Mouse (Mus musculus): Measurements from ENCODE around the gene Olfr1033. TPM values are rescaled to one million over a fixed set of nuclear protein-coding genes. Genes with fewer than 3 reads are reported as not detected.
"Not testable (repeated sequence)": the region's sequence is repeated elsewhere in the genome, so short reads cannot be mapped to it uniquely, and the experiment has no call there.

Gene Olfr1033
- polyA plus RNA-seq, 1 experiment from 2014 or later = 0.69 TPM

DNA sequence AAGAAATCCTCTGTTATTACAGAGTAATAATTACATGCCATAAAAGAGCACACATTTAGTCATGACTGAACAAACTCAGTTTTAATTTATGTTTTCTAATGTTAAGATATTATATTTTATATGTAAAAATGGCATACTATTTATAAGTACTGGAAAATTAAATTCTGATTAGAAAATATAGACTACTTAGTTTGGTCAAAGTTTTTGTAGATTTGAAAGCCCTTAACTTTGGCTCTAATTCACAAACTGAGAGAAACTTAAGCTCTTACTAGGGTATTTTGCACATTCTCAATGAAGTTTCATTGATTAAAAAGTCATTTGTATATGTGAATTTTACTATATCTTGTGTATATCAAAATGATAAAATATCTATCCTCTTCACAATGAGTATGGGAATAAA, 53.3 kb downstream of the Olfr1033 start, which contains the start of gene Olfr1036:
Gene Olfr1036, plus strand, starts transcription at position 301 of the 400 bp plus-strand sequence.
- H3K9ac ChIP-seq (ENCODE audit: low read depth, low read length); H3K4me2 ChIP-seq (ENCODE audit: low read length); H3K9me3 ChIP-seq (ENCODE audit: control insufficient read depth, low read length); H3K27ac ChIP-seq (ENCODE audit: low read depth, low read length); H3K27me3 ChIP-seq (replicated peaks; ENCODE audit: control insufficient read depth, insufficient read depth, low read length); ATAC-seq; H3K36me3 ChIP-seq (ENCODE audit: control insufficient read depth, insufficient read depth, low read length); H3K4me3 ChIP-seq (ENCODE audit: low read length); H3K4me1 ChIP-seq (ENCODE audit: control insufficient read depth, insufficient read depth, low read depth, low read length): not testable (repeated sequence)

DNA sequence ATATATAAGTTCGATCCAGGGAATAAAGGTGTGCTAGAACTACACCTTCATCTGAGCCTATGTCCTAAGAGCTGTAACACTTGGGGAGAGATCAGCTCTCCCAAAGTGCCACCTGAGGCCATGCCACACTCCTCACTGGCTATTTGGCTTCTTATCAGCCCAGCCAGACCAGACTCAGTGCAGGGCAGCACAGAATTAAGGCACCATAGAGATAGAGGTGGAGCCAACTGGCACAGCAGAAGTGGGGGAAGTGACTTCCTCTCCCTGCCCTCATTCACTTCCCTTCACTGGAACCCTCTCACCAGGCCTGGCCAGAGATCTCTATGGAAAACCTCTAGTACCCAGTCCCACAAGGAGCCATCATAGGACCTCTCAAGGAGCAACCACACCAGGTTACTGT, 60.0 kb downstream of the Olfr1033 start:
- not testable (repeated sequence) for H3K4me3 ChIP-seq (ENCODE audit: low read length); H3K27ac ChIP-seq (ENCODE audit: low read depth, low read length); H3K4me1 ChIP-seq (ENCODE audit: control insufficient read depth, insufficient read depth, low read depth, low read length); ATAC-seq; H3K9ac ChIP-seq (ENCODE audit: low read depth, low read length); H3K27me3 ChIP-seq (replicated peaks; ENCODE audit: control insufficient read depth, insufficient read depth, low read length); H3K4me2 ChIP-seq (ENCODE audit: low read length); H3K9me3 ChIP-seq (ENCODE audit: control insufficient read depth, low read length); H3K36me3 ChIP-seq (ENCODE audit: control insufficient read depth, insufficient read depth, low read length)
- WGBS = 86% methylated on average over 1 of the region's 1 CpGs

DNA sequence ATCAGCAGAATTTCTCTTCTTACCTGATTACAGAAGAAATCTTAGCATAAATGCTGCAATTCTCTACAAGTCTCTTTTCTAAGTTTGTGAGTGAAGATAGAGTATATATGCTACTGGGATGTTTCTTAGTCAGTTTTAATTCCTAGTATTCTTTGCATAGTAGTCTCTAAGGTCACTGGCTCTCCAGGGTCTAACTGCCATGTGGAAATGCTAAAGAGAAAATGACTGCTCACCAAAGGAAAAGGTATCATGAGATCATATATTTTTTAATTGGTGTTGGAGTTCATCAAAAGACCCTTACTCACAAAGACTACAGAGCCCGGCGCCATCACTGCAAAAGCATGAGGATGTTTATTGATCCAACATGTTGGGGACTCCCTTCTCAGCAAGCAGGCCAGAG, 66.9 kb downstream of the Olfr1033 start, which contains the start of gene Olfr1037:
Gene Olfr1037, minus strand, starts transcription at position 101 of the 400 bp plus-strand sequence.
- Histone ChIP-seq H3K36me3 (ENCODE audit: control insufficient read depth, insufficient read depth, low read length) (no peaks in the 10 kb centered on the region), H3K9ac (ENCODE audit: low read depth, low read length) (no peak within 1 kb of the TSS), H3K4me3 (ENCODE audit: low read length) (no peak within 1 kb of the TSS), H3K27ac (ENCODE audit: low read depth, low read length) (no peak within 1 kb of the TSS), H3K4me2 (ENCODE audit: low read length) (no peak within 1 kb of the TSS), H3K9me3 (ENCODE audit: control insufficient read depth, low read length) (no peaks in the 10 kb centered on the region), H3K4me1 (ENCODE audit: control insufficient read depth, insufficient read depth, low read depth, low read length) (no peaks in the 10 kb centered on the region), H3K27me3 (replicated peaks; ENCODE audit: control insufficient read depth, insufficient read depth, low read length) (no peaks in the 10 kb centered on the region)
- 92% methylated on average over 2 of the region's 2 CpGs for WGBS
- no peak for ATAC-seq

Other genes with a start within 250 kb of the Olfr1033 start
- not detected in 2 replicates for gene Olfr1014, start 247.9 kb upstream of the Olfr1033 start, polyA plus RNA-seq (2015; fragmentation: Nextera tagmentation; extraction: Ambion mirVana)
- gene Olfr1015, start 238.6 kb upstream of the Olfr1033 start, polyA plus RNA-seq (2015; fragmentation: Nextera tagmentation; extraction: Ambion mirVana) = not detected in 2 replicates
- gene Olfr1016, start 218.1 kb upstream of the Olfr1033 start, polyA plus RNA-seq (2015; fragmentation: Nextera tagmentation; extraction: Ambion mirVana) = not detected in 2 replicates
- gene Olfr1018, start 202.2 kb upstream of the Olfr1033 start, polyA plus RNA-seq (2015; fragmentation: Nextera tagmentation; extraction: Ambion mirVana) = not detected in 2 replicates
- gene Olfr1019, start 175.2 kb upstream of the Olfr1033 start, polyA plus RNA-seq (2015; fragmentation: Nextera tagmentation; extraction: Ambion mirVana) = not detected in 2 replicates
- not detected in 2 replicates for gene Olfr1020, start 173.6 kb upstream of the Olfr1033 start, polyA plus RNA-seq (2015; fragmentation: Nextera tagmentation; extraction: Ambion mirVana)
- not detected in 2 replicates for gene Olfr1022, start 152.0 kb upstream of the Olfr1033 start, polyA plus RNA-seq (2015; fragmentation: Nextera tagmentation; extraction: Ambion mirVana)
- not detected in 2 replicates for gene Olfr1023, start 135.0 kb upstream of the Olfr1033 start, polyA plus RNA-seq (2015; fragmentation: Nextera tagmentation; extraction: Ambion mirVana)
- not detected in 2 replicates for gene Olfr1024, start 115.6 kb upstream of the Olfr1033 start, polyA plus RNA-seq (2015; fragmentation: Nextera tagmentation; extraction: Ambion mirVana)
- not detected in 2 replicates for gene Olfr1025-ps1, start 105.4 kb upstream of the Olfr1033 start, polyA plus RNA-seq (2015; fragmentation: Nextera tagmentation; extraction: Ambion mirVana)
- not detected in 2 replicates for gene Olfr1026, start 99.1 kb upstream of the Olfr1033 start, polyA plus RNA-seq (2015; fragmentation: Nextera tagmentation; extraction: Ambion mirVana)
- not detected in 2 replicates for gene Olfr1028, start 70.2 kb upstream of the Olfr1033 start, polyA plus RNA-seq (2015; fragmentation: Nextera tagmentation; extraction: Ambion mirVana)
- not detected in 2 replicates for gene Olfr1029, start 46.7 kb upstream of the Olfr1033 start, polyA plus RNA-seq (2015; fragmentation: Nextera tagmentation; extraction: Ambion mirVana)
- gene Olfr1030, start 41.4 kb upstream of the Olfr1033 start, polyA plus RNA-seq (2015; fragmentation: Nextera tagmentation; extraction: Ambion mirVana) = not detected in 2 replicates
- gene Olfr1031, start 30.3 kb upstream of the Olfr1033 start, polyA plus RNA-seq (2015; fragmentation: Nextera tagmentation; extraction: Ambion mirVana) = not detected in 2 replicates
- gene Olfr1032, start 15.1 kb upstream of the Olfr1033 start, polyA plus RNA-seq (2015; fragmentation: Nextera tagmentation; extraction: Ambion mirVana) = not detected in 2 replicates
- not detected in 2 replicates for gene Olfr1034, start 25.2 kb downstream of the Olfr1033 start, polyA plus RNA-seq (2015; fragmentation: Nextera tagmentation; extraction: Ambion mirVana)
- gene Olfr1036, start 53.4 kb downstream of the Olfr1033 start, polyA plus RNA-seq (2015; fragmentation: Nextera tagmentation; extraction: Ambion mirVana) = not detected in 2 replicates
- not detected in 2 replicates for gene Olfr1037, start 66.8 kb downstream of the Olfr1033 start, polyA plus RNA-seq (2015; fragmentation: Nextera tagmentation; extraction: Ambion mirVana)
- not detected in 2 replicates for gene Olfr1039, start 115.3 kb downstream of the Olfr1033 start, polyA plus RNA-seq (2015; fragmentation: Nextera tagmentation; extraction: Ambion mirVana)
- gene Olfr1040, start 126.1 kb downstream of the Olfr1033 start, polyA plus RNA-seq (2015; fragmentation: Nextera tagmentation; extraction: Ambion mirVana) = not detected in 2 replicates
- not detected in 2 replicates for gene Olfr1042, start 141.2 kb downstream of the Olfr1033 start, polyA plus RNA-seq (2015; fragmentation: Nextera tagmentation; extraction: Ambion mirVana)
- gene Olfr1043, start 146.9 kb downstream of the Olfr1033 start, polyA plus RNA-seq (2015; fragmentation: Nextera tagmentation; extraction: Ambion mirVana) = not detected in 2 replicates
- not detected in 2 replicates for gene Olfr1044, start 157.2 kb downstream of the Olfr1033 start, polyA plus RNA-seq (2015; fragmentation: Nextera tagmentation; extraction: Ambion mirVana)
- not detected in 2 replicates for gene Olfr52, start 165.1 kb downstream of the Olfr1033 start, polyA plus RNA-seq (2015; fragmentation: Nextera tagmentation; extraction: Ambion mirVana)
- gene Olfr1045, start 182.4 kb downstream of the Olfr1033 start, polyA plus RNA-seq (2015; fragmentation: Nextera tagmentation; extraction: Ambion mirVana) = not detected in 2 replicates
- gene Olfr1046, start 198.7 kb downstream of the Olfr1033 start, polyA plus RNA-seq (2015; fragmentation: Nextera tagmentation; extraction: Ambion mirVana) = not detected in 2 replicates
- gene Olfr1047, start 210.8 kb downstream of the Olfr1033 start, polyA plus RNA-seq (2015; fragmentation: Nextera tagmentation; extraction: Ambion mirVana) = not detected in 2 replicates
- gene Olfr1048, start 219.7 kb downstream of the Olfr1033 start, polyA plus RNA-seq (2015; fragmentation: Nextera tagmentation; extraction: Ambion mirVana) = not detected in 2 replicates
- gene Olfr1049, start 237.7 kb downstream of the Olfr1033 start, polyA plus RNA-seq (2015; fragmentation: Nextera tagmentation; extraction: Ambion mirVana) = not detected in 2 replicates

All from hindbrain, embryonic 16.5 days (tissue).